Mouse (Mus musculus): Measurements from ENCODE around the gene Igsf3. TPM values are rescaled to one million over a fixed set of nuclear protein-coding genes. Genes with fewer than 3 reads are reported as not detected.

Gene Igsf3
- polyA plus RNA-seq (2012; rRNA removed), result 17.5 and 21.2 TPM in 2 replicates

GRCm38 (mm10) chr3:101376538-101377247 is at the start of gene Igsf3:
Gene Igsf3, plus strand, starts transcription at chr3:101377083.

Other genes starting within 250 kb of the Igsf3 start
- gene Cd2, start 89.1 kb upstream of the Igsf3 start, polyA plus RNA-seq (2012; rRNA removed), result 0.09 and 0.11 TPM in 2 replicates
- 114 and 142 TPM in 2 replicates for gene Atp1a1, start 227.6 kb downstream of the Igsf3 start, polyA plus RNA-seq (2012; rRNA removed)

All from central nervous system, embryonic 14 days (tissue).